In genomic region chr17:29172062-29172461, GRCm38 (mm10) we compare ENCODE assay signal across 12 mouse cellular contexts. TPM values are rescaled to one million over a fixed set of nuclear protein-coding genes. Genes with fewer than 3 reads are reported as not detected.
A peak's percentile ranks its signal among the peaks of the same experiment; 100 is the strongest.
DNase-seq lines count a peak whose midpoint lies in the region; ATAC-seq lines count a peak whose summit lies in the region.
"Had no signal": no experiment of that assay in that cellular context is flagged by ENCODE, and none has a peak within 500 bp of the region (broad histone marks: within the 10 kb centered on the region; RNA-seq: fewer than 3 reads in every experiment).

No protein-coding gene starts in this region.

- no peak overlapping the region for H3K4me2 ChIP-seq in heart, embryonic 12.5 days
- H3K4me2 ChIP-seq: hindbrain, embryonic 15.5 days; neural tube, embryonic 12.5 days had no signal

- H3K9me3 ChIP-seq in heart, embryonic 12.5 days (replicated peaks) = no peaks in the 10 kb centered on the region
- H3K9me3 ChIP-seq: forebrain, embryonic 10.5 days; hindbrain, embryonic 15.5 days; neural tube, embryonic 12.5 days had no signal

- H3K4me1 ChIP-seq in heart, embryonic 12.5 days (replicated peaks) = peaks cover 34% of the 10 kb centered on the region

- DNase-seq in heart, postnatal 14 days = no peak
- peak; percentile 48 to 65 for DNase-seq in lung, postnatal 4 days
- DNase-seq in thymus, postnatal 0 days (ENCODE audit: low spot score) = peak; percentile 78
- DNase-seq in cerebellum, adult 11 months = no peak
- no peak for DNase-seq in cerebellum, adult 11-12 months
- DNase-seq: left cerebral cortex, postnatal 4 days had no signal

- H3K4me3 ChIP-seq in heart, embryonic 12.5 days = no peak overlapping the region
- H3K4me3 ChIP-seq: forebrain, embryonic 10.5 days; hindbrain, embryonic 15.5 days; neural tube, embryonic 12.5 days had no signal

- intact Hi-C loops in heart, postnatal 14 days (cut with DNase I) = loop anchor here (5.0 kb wide), 1 partner anchor 200 kb away; no protein-coding TSS in a partner anchor

- H3K27ac ChIP-seq in heart, embryonic 12.5 days (ENCODE audit: poor library complexity, severe bottlenecking) = no peak overlapping the region
- H3K27ac ChIP-seq: forebrain, embryonic 10.5 days; hindbrain, embryonic 15.5 days; neural tube, embryonic 12.5 days had no signal

- no peaks in the 10 kb centered on the region for H3K36me3 ChIP-seq in heart, embryonic 12.5 days
- H3K36me3 ChIP-seq: forebrain, embryonic 10.5 days; hindbrain, embryonic 15.5 days; neural tube, embryonic 12.5 days had no signal

- 33% methylated on average over 10 of the region's 10 CpGs for WGBS in heart, embryonic 12.5 days

- H3K9ac ChIP-seq in heart, embryonic 12.5 days = 0 out of 2 replicates have a peak overlapping the region, but pooled peaks have one; percentile 4
- H3K9ac ChIP-seq: hindbrain, embryonic 15.5 days; neural tube, embryonic 12.5 days had no signal

- no peak for ATAC-seq in heart, embryonic 12.5 days (ENCODE audit: insufficient number of reproducible peaks, low FRiP score)
- peak; percentile 41 for ATAC-seq in granulocyte monocyte progenitor cell, adult 5-6 weeks (replicated peaks; ENCODE audit: poor library complexity, severe bottlenecking)
- ATAC-seq in erythroblast, adult 5-6 weeks (replicated peaks; ENCODE audit: low FRiP score, poor library complexity, severe bottlenecking) = no peak

- no peaks in the 10 kb centered on the region for H3K27me3 ChIP-seq in heart, embryonic 12.5 days (replicated peaks)
- H3K27me3 ChIP-seq: hindbrain, embryonic 15.5 days; neural tube, embryonic 12.5 days had no signal

RNA-seq across cellular contexts. Expression of gene Rab44, which starts 58.1 kb away (rescaled TPM):
- polyA plus RNA-seq in heart, embryonic 12.5 days (2016; fragmentation: Nextera tagmentation; extraction: Ambion mirVana) = 0.13 TPM in 1 of 2 replicates, not detected in the other
- total RNA-seq in heart, postnatal 14 days (2021) = under 1 TPM; 0.73 to 0.76 TPM
- 318 and 350 TPM in 2 replicates for total RNA-seq in granulocyte monocyte progenitor cell, adult 5-6 weeks (2014; fragmentation: Nextera tagmentation)
- total RNA-seq in granulocyte monocyte progenitor cell, adult 5-6 weeks (2017) = 315 and 369 TPM in 2 replicates
- 4.9 and 5.4 TPM in 2 replicates for polyA plus RNA-seq in thymus, postnatal 0 days (2015; fragmentation: Nextera tagmentation; extraction: Ambion mirVana)
- 34.8 and 43.7 TPM in 2 replicates for total RNA-seq in erythroblast, adult 5-6 weeks (2015; ENCODE audit: low replicate concordance)
- total RNA-seq in erythroblast, adult 5-6 weeks (2017; ENCODE audit: low replicate concordance) = 31.5 and 38.7 TPM in 2 replicates

Comparison
In these comparisons a context has a peak if more than half of its experiments do, and no peak if none do; other contexts are left out.
1. DNase-seq: peak in lung, postnatal 4 days (2 of 2) and thymus, postnatal 0 days (single experiment); none in heart, postnatal 14 days (0 of 2), cerebellum, adult 11 months (single experiment) and cerebellum, adult 11-12 months (single experiment).
2. RNA of gene Rab44, which starts 58.1 kb away (total RNA-seq): 315 to 369 TPM in granulocyte monocyte progenitor cell, adult 5-6 weeks and 31.5 to 43.7 TPM in erythroblast, adult 5-6 weeks; 0.73 to 0.76 TPM in heart, postnatal 14 days; every median in the first group is over 10 times any median in the second.